Comparison of ENCODE assay signal across 8 mouse cellular contexts in the genomic region with DNA sequence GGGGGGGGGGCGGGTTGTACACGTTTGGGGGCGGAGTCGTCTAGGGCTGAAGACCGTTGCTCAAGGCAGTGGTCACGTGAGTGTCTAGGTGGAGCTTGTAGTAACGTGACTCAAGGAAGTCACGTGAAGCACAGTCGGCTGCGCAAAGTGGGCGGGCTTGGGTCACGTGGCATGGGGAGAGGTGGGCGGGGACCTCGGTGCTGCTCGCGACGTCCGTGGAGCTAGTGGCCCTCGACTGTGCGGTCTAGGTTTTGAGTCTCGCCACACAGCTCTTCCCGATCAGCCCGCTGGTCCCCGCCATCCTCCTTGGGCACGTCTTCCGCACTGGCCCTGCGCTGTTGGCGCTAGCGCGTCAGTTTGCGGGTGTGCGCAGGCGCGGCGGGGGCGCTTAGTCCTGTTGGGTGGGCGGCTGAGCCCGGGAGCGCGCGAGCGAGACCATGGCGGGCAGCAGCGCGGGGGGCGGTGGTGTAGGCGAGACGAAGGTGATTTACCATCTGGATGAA. TPM values are rescaled to one million over a fixed set of nuclear protein-coding genes. Genes with fewer than 3 reads are reported as not detected.
DNase-seq lines count a peak whose midpoint lies in the region; ATAC-seq and TF ChIP-seq lines count a peak whose summit lies in the region.

TSS of gene Dvl2 (plus strand) at position 200 of the 503 bp plus-strand sequence.

- peak within 1 kb of the TSS; percentile 70 for H3K4me2 ChIP-seq in hindbrain, embryonic 12.5 days (replicated peaks)

- peak within 1 kb of the TSS; percentile 79 for H3K9ac ChIP-seq in hindbrain, embryonic 12.5 days

- POLR2A ChIA-PET in Patski (lab: Charles Lee) = interaction anchor here (0.7 to 0.9 kb wide), 2 partner anchors 19 to 944 kb away, joined by 4 read pairs; partner anchors contain the start of gene Elp5

- ATAC-seq in Patski = peak; percentile 18
- peak; percentile 65 for ATAC-seq in hindbrain, embryonic 12.5 days (ENCODE audit: low FRiP score)

- no peak for DNase-seq in Patski (ENCODE audit: low read depth, low spot score)
- peak; percentile 96 for DNase-seq in cerebellum, postnatal 10 days
- DNase-seq in frontal cortex, postnatal 10 days (ENCODE audit: low spot score in 2 of 2) = peak; percentile 88 to 89
- peak; percentile 90 for DNase-seq in left cerebral cortex, adult 11 months (ENCODE audit: low spot score)
- peak; percentile 94 to 95 for DNase-seq in lung, postnatal 4 days
- peak; percentile 90 for DNase-seq in retina, postnatal 7 days (ENCODE audit: low read depth, low spot score)
- peak; percentile 74 for DNase-seq in urinary bladder, adult 2 months (ENCODE audit: low spot score)

- no peaks in the 10 kb centered on the region for H3K27me3 ChIP-seq in Patski
- H3K27me3 ChIP-seq in hindbrain, embryonic 12.5 days = no peaks in the 10 kb centered on the region

- H3K9me3 ChIP-seq in hindbrain, embryonic 12.5 days (replicated peaks) = no peaks in the 10 kb centered on the region

- in situ Hi-C loops in Patski (cut with MboI; ENCODE audit: low pct_unique_long_range_greater_than_20kb) = no loop called here

- H3K4me3 ChIP-seq in hindbrain, embryonic 12.5 days = peak within 1 kb of the TSS; percentile 82

- no peak for TF ChIP-seq CTCF in Patski (IDR thresholded peaks at IDR 0.05)

- CTCF ChIA-PET in Patski (lab: Charles Lee) = no interaction called here

- peak within 1 kb of the TSS; percentile 98 for H3K27ac ChIP-seq in hindbrain, embryonic 12.5 days

- H3K36me3 ChIP-seq in hindbrain, embryonic 12.5 days = peaks cover 32% of the 10 kb centered on the region

- peaks cover 44% of the 10 kb centered on the region for H3K4me1 ChIP-seq in hindbrain, embryonic 12.5 days

- WGBS in hindbrain, embryonic 12.5 days = under 1% methylated on average over 47 of the region's 48 CpGs

RNA-seq across cellular contexts. Expression of gene Dvl2, which starts in this region (rescaled TPM):
- polyA plus RNA-seq in Patski (2021) = 41.6 TPM
- 45.9 and 46.4 TPM in 2 replicates for polyA plus RNA-seq in hindbrain, embryonic 12.5 days (2016; fragmentation: Nextera tagmentation; extraction: Ambion mirVana)
- 11.9 and 16.7 TPM in 2 replicates for polyA plus RNA-seq in urinary bladder, adult 2 months (2012; rRNA removed)
